Mouse (Mus musculus): ENCODE data around the gene Alx3.
A peak's percentile ranks its signal among the peaks of the same experiment; 100 is the strongest.

The Alx3 gene

GRCm38 (mm10) chr3:107582875-107583767, 11.7 kb upstream of the Alx3 start:
- DNase-seq (ENCODE audit: low spot score), result no peak

GRCm38 (mm10) chr3:107583893-107584292, 10.9 kb upstream of the Alx3 start:
- no peak for DNase-seq (ENCODE audit: low spot score)

- DNase-seq (ENCODE audit: low spot score), result no peak
Observed at GRCm38 (mm10) chr3:107586504-107586903, 8.3 kb upstream of the Alx3 start.

- DNase-seq (ENCODE audit: low spot score), result no peak
Observed at GRCm38 (mm10) chr3:107591612-107592011, 3.2 kb upstream of the Alx3 start.

GRCm38 (mm10) chr3:107593632-107594031, 1.2 kb upstream of the Alx3 start:
- DNase-seq (ENCODE audit: low spot score), result no peak

GRCm38 (mm10) chr3:107595264-107595937, 570 bp downstream of the Alx3 start:
- no peak for DNase-seq (ENCODE audit: low spot score)

GRCm38 (mm10) chr3:107595938-107596461, 1.2 kb downstream of the Alx3 start:
- no peak for DNase-seq (ENCODE audit: low spot score)

GRCm38 (mm10) chr3:107596559-107596958, 1.7 kb downstream of the Alx3 start:
- no peak for DNase-seq (ENCODE audit: low spot score)

GRCm38 (mm10) chr3:107597134-107597533, 2.3 kb downstream of the Alx3 start:
- DNase-seq (ENCODE audit: low spot score), result no peak

- no peak for DNase-seq (ENCODE audit: low spot score)
Observed at GRCm38 (mm10) chr3:107597586-107598389, 3.0 kb downstream of the Alx3 start.

GRCm38 (mm10) chr3:107600127-107600526, 5.3 kb downstream of the Alx3 start:
- no peak for DNase-seq (ENCODE audit: low spot score)

- peak; percentile 20 for DNase-seq (ENCODE audit: low spot score)
Observed at GRCm38 (mm10) chr3:107605304-107605703, 10.5 kb downstream of the Alx3 start.

- DNase-seq (ENCODE audit: low spot score), result no peak
Observed at GRCm38 (mm10) chr3:107607221-107607620, 12.4 kb downstream of the Alx3 start.

- DNase-seq (ENCODE audit: low spot score), result no peak
Observed at GRCm38 (mm10) chr3:107608808-107609207, 14.0 kb downstream of the Alx3 start.

GRCm38 (mm10) chr3:107609376-107609775, 14.5 kb downstream of the Alx3 start:
- DNase-seq (ENCODE audit: low spot score), result no peak

- no peak for DNase-seq (ENCODE audit: low spot score)
Observed at GRCm38 (mm10) chr3:107611394-107611793, 16.6 kb downstream of the Alx3 start.

GRCm38 (mm10) chr3:107612902-107613525, 18.2 kb downstream of the Alx3 start:
- DNase-seq (ENCODE audit: low spot score), result peak; percentile 38

GRCm38 (mm10) chr3:107617800-107618199, 23.0 kb downstream of the Alx3 start:
- DNase-seq (ENCODE audit: low spot score), result no peak

- no peak for DNase-seq (ENCODE audit: low spot score)
Observed at GRCm38 (mm10) chr3:107619911-107620310, 25.1 kb downstream of the Alx3 start.

- no peak for DNase-seq (ENCODE audit: low spot score)
Observed at GRCm38 (mm10) chr3:107621286-107622075, 26.6 kb downstream of the Alx3 start.

GRCm38 (mm10) chr3:107622537-107622936, 27.7 kb downstream of the Alx3 start:
- DNase-seq (ENCODE audit: low spot score), result no peak
